Mouse (Mus musculus): ENCODE measurements around the gene Lrrn4cl.
"Not testable (repeated sequence)": the region's sequence is repeated elsewhere in the genome, so short reads cannot be mapped to it uniquely, and the experiment has no call there.

Lrrn4cl gene

GRCm38 (mm10) chr19:8880311-8881033 is 29.9 kb downstream of the Lrrn4cl start, which contains the start of gene Uqcc3:
Gene Uqcc3 (minus strand): TSS chr19:8880923.
- peak; percentile 88 for DNase-seq (ENCODE audit: low read depth, low spot score)

GRCm38 (mm10) chr19:8881034-8881392 is 30.4 kb downstream of the Lrrn4cl start:
- DNase-seq (ENCODE audit: low read depth, low spot score): no peak

GRCm38 (mm10) chr19:8883616-8884015 is 33.0 kb downstream of the Lrrn4cl start, which contains the start of the genes Lbhd1 and Gm49403:
Gene Lbhd1 (plus strand): TSS chr19:8883732.
Gene Gm49403 (plus strand): TSS chr19:8883930.
- no peak for DNase-seq (ENCODE audit: low read depth, low spot score)

GRCm38 (mm10) chr19:8886916-8887584 is 36.5 kb downstream of the Lrrn4cl start:
- no peak for DNase-seq (ENCODE audit: low read depth, low spot score)

GRCm38 (mm10) chr19:8887585-8888463 is 37.3 kb downstream of the Lrrn4cl start:
- DNase-seq (ENCODE audit: low read depth, low spot score): no peak

GRCm38 (mm10) chr19:8888511-8889385 is 38.2 kb downstream of the Lrrn4cl start, which contains the start of the genes 1810009A15Rik and Gm49416:
Gene 1810009A15Rik (plus strand): TSS chr19:8888853.
Gene Gm49416 (plus strand): TSS chr19:8888926.
- DNase-seq (ENCODE audit: low read depth, low spot score): peak; percentile 98

GRCm38 (mm10) chr19:8892829-8893766 is 42.5 kb downstream of the Lrrn4cl start, which contains the start of gene Ints5:
Gene Ints5 (plus strand): TSS chr19:8893005.
- peak; percentile 94 for DNase-seq (ENCODE audit: low read depth, low spot score)

- no peak for DNase-seq (ENCODE audit: low read depth, low spot score)
These were observed 44.9 kb downstream of the Lrrn4cl start for GRCm38 (mm10) chr19:8895397-8895960.

GRCm38 (mm10) chr19:8896231-8896630 is 45.7 kb downstream of the Lrrn4cl start:
- not testable (repeated sequence) for DNase-seq (ENCODE audit: low read depth, low spot score)

- peak; percentile 54 for DNase-seq (ENCODE audit: low read depth, low spot score)
These were observed 46.8 kb downstream of the Lrrn4cl start for GRCm38 (mm10) chr19:8897211-8897864.

- peak; percentile 95 for DNase-seq (ENCODE audit: low read depth, low spot score)
These were observed 47.4 kb downstream of the Lrrn4cl start, which contains the start of gene Ganab for GRCm38 (mm10) chr19:8897865-8898495. Gene Ganab (plus strand): TSS chr19:8898071.

- no peak for DNase-seq (ENCODE audit: low read depth, low spot score)
These were observed 48.0 kb downstream of the Lrrn4cl start for GRCm38 (mm10) chr19:8898576-8898975.

GRCm38 (mm10) chr19:8899079-8899478 is 48.5 kb downstream of the Lrrn4cl start:
- DNase-seq (ENCODE audit: low read depth, low spot score): no peak

GRCm38 (mm10) chr19:8903412-8903811 is 52.8 kb downstream of the Lrrn4cl start:
- no peak for DNase-seq (ENCODE audit: low read depth, low spot score)
